Mouse (Mus musculus): ENCODE measurements around the gene Abcc3. TPM values are rescaled to one million over a fixed set of nuclear protein-coding genes. Genes with fewer than 3 reads are reported as not detected.

Abcc3 gene
- total and polyA plus RNA-seq, 2 experiments from 2014 or later, result 0.99 to 3.6 TPM

DNA sequence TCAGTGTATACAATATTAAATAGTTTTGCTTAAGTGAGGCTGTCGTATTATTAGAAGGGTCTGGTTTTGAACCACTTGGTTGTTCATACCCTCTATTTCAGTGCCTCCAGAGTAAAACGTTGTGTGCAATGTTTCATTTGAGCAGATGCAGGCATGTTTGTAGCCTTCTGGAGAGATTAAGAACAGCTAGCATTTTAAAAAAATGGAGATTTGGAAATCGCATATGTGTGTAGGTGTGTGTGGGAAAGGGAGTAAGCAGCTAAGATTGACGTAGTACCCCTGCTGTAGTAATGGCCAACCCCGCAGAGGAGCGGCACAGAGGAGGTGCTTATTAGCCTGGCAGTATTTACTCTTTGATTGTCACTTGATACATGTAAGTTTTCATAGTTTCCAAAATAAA lies 60.1 kb downstream of the Abcc3 start:
- no peak overlapping the region for H3K9ac ChIP-seq (replicated peaks; ENCODE audit: low read length, poor library complexity, severe bottlenecking)
- H3K27me3 ChIP-seq (ENCODE audit: insufficient read depth, low read length), result no peaks in the 10 kb centered on the region
- 93% methylated on average over 6 of the region's 6 CpGs for WGBS
- no peak overlapping the region for H3K27ac ChIP-seq (ENCODE audit: low read depth, low read length)
- TF ChIP-seq CTCF (IDR thresholded peaks at IDR 0.05), result no peak
- H3K9me3 ChIP-seq (ENCODE audit: low read length), result no peaks in the 10 kb centered on the region
- ATAC-seq (ENCODE audit: low FRiP score) (no peak), DNase-seq (ENCODE audit: low spot score) (no peak)
- peaks cover 16% of the 10 kb centered on the region; the same call in 1 of the 2 replicates for H3K36me3 ChIP-seq (ENCODE audit: insufficient read depth, low read length)
- no peak overlapping the region for H3K4me3 ChIP-seq (ENCODE audit: low read depth, low read length)
- no peak overlapping the region for H3K4me2 ChIP-seq (ENCODE audit: low read depth, low read length, poor library complexity, severe bottlenecking)
- H3K4me1 ChIP-seq (ENCODE audit: insufficient read depth, low read length), result peaks cover 4% of the 10 kb centered on the region; the same call in 1 of the 2 replicates

GRCm38 (mm10) chr11:94330211-94330610 lies 62.6 kb downstream of the Abcc3 start:
- Histone ChIP-seq H3K36me3 (ENCODE audit: insufficient read depth, low read length) (peaks cover 6% of the 10 kb centered on the region; the same call in 1 of the 2 replicates), H3K4me1 (ENCODE audit: insufficient read depth, low read length) (peaks cover 7% of the 10 kb centered on the region; the same call in 1 of the 2 replicates), H3K27ac (ENCODE audit: low read depth, low read length) (no peak overlapping the region), H3K9ac (replicated peaks; ENCODE audit: low read length, poor library complexity, severe bottlenecking) (no peak overlapping the region), H3K27me3 (ENCODE audit: insufficient read depth, low read length) (no peaks in the 10 kb centered on the region), H3K9me3 (ENCODE audit: low read length) (no peaks in the 10 kb centered on the region), H3K4me3 (ENCODE audit: low read depth, low read length) (no peak overlapping the region), H3K4me2 (ENCODE audit: low read depth, low read length, poor library complexity, severe bottlenecking) (no peak overlapping the region; the same call in 1 of the 2 replicates)
- no peak for ATAC-seq (ENCODE audit: low FRiP score)
- no peak for TF ChIP-seq CTCF (IDR thresholded peaks at IDR 0.05)
- WGBS, result 83% methylated on average over 3 of the region's 3 CpGs
- DNase-seq (ENCODE audit: low spot score), result no peak

GRCm38 (mm10) chr11:94329270-94329891 lies 63.4 kb downstream of the Abcc3 start:
- 45% methylated on average over 4 of the region's 4 CpGs for WGBS
- peak; percentile 71 for TF ChIP-seq CTCF (IDR thresholded peaks at IDR 0.05)
- Histone ChIP-seq H3K27ac (ENCODE audit: low read depth, low read length) (peak overlapping the region; percentile 97), H3K9me3 (ENCODE audit: low read length) (no peaks in the 10 kb centered on the region), H3K27me3 (ENCODE audit: insufficient read depth, low read length) (no peaks in the 10 kb centered on the region), H3K4me3 (ENCODE audit: low read depth, low read length) (0 out of 2 replicates have a peak overlapping the region, but pooled peaks have one; percentile 85), H3K4me2 (ENCODE audit: low read depth, low read length, poor library complexity, severe bottlenecking) (no peak overlapping the region; the same call in 1 of the 2 replicates), H3K9ac (replicated peaks; ENCODE audit: low read length, poor library complexity, severe bottlenecking) (no peak overlapping the region), H3K4me1 (ENCODE audit: insufficient read depth, low read length) (peaks cover 7% of the 10 kb centered on the region; the same call in 1 of the 2 replicates), H3K36me3 (ENCODE audit: insufficient read depth, low read length) (peaks cover 2% of the 10 kb centered on the region; the same call in 1 of the 2 replicates)
- no peak for ATAC-seq (ENCODE audit: low FRiP score)
- peak; percentile 87 for DNase-seq (ENCODE audit: low spot score)

DNA sequence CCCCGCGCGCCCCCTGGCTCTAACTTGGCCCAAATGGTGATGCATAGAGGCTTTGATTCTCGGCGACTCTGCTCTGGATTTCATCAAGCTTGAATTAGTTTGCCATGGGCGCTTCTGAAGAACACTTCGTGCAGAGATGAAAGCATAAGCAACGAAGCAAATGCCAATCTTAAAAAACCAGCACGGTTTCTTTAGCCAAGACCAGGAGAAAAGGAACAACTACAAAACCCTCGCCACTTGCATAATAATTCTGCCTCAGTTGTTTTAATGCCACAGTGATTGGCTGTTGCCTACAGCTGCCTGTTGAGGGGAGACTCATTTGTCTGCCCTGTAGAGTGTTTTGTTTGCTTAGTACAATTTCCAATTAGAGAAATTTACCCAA lies 64.2 kb downstream of the Abcc3 start:
- H3K27me3 ChIP-seq (ENCODE audit: insufficient read depth, low read length), result no peaks in the 10 kb centered on the region
- peak overlapping the region; percentile 85 for H3K4me3 ChIP-seq (ENCODE audit: low read depth, low read length)
- peak overlapping the region; percentile 98 for H3K9ac ChIP-seq (replicated peaks; ENCODE audit: low read length, poor library complexity, severe bottlenecking)
- DNase-seq (ENCODE audit: low spot score), result peak; percentile 63
- ATAC-seq (ENCODE audit: low FRiP score), result no peak
- H3K9me3 ChIP-seq (ENCODE audit: low read length), result no peaks in the 10 kb centered on the region
- 2% methylated on average over 10 of the region's 10 CpGs for WGBS
- H3K4me1 ChIP-seq (ENCODE audit: insufficient read depth, low read length), result peaks cover 7% of the 10 kb centered on the region; the same call in 1 of the 2 replicates
- no peaks in the 10 kb centered on the region for H3K36me3 ChIP-seq (ENCODE audit: insufficient read depth, low read length)
- TF ChIP-seq CTCF (IDR thresholded peaks at IDR 0.05), result no peak
- peak overlapping the region; percentile 97 for H3K27ac ChIP-seq (ENCODE audit: low read depth, low read length)
- H3K4me2 ChIP-seq (ENCODE audit: low read depth, low read length, poor library complexity, severe bottlenecking), result peak overlapping the region; percentile 78

GRCm38 (mm10) chr11:94327693-94328643 lies 64.8 kb downstream of the Abcc3 start, which contains the start of gene Ankrd40:
TSS of gene Ankrd40 (plus strand) at chr11:94328001.
- peak within 1 kb of the TSS; percentile 78 for H3K4me2 ChIP-seq (ENCODE audit: low read depth, low read length, poor library complexity, severe bottlenecking)
- no peaks in the 10 kb centered on the region for H3K36me3 ChIP-seq (ENCODE audit: insufficient read depth, low read length)
- no peaks in the 10 kb centered on the region for H3K9me3 ChIP-seq (ENCODE audit: low read length)
- ATAC-seq (ENCODE audit: low FRiP score), result peak; percentile 88
- under 1% methylated on average over 66 of the region's 78 CpGs for WGBS
- TF ChIP-seq CTCF (IDR thresholded peaks at IDR 0.05), result no peak
- H3K27ac ChIP-seq (ENCODE audit: low read depth, low read length), result peak within 1 kb of the TSS; percentile 97
- peak within 1 kb of the TSS; percentile 85 for H3K4me3 ChIP-seq (ENCODE audit: low read depth, low read length)
- no peaks in the 10 kb centered on the region for H3K27me3 ChIP-seq (ENCODE audit: insufficient read depth, low read length)
- DNase-seq (ENCODE audit: low spot score), result peak; percentile 98
- peaks cover 7% of the 10 kb centered on the region; the same call in 1 of the 2 replicates for H3K4me1 ChIP-seq (ENCODE audit: insufficient read depth, low read length)
- peak within 1 kb of the TSS; percentile 98 for H3K9ac ChIP-seq (replicated peaks; ENCODE audit: low read length, poor library complexity, severe bottlenecking)
